Mouse (Mus musculus) retina, adult 2 months (tissue): ENCODE measurements around the gene Ripply3.

Experiments
- DNase-seq: peaks from one replicate; pipeline ENCODE4 v3.0.0-alpha.2; 2012; ENCODE audit warnings: low read depth, low spot score

Gene Ripply3

GRCm38 (mm10) chr16:94358091-94358490, 29.9 kb downstream of the Ripply3 start:
- no peak for DNase-seq

DNA sequence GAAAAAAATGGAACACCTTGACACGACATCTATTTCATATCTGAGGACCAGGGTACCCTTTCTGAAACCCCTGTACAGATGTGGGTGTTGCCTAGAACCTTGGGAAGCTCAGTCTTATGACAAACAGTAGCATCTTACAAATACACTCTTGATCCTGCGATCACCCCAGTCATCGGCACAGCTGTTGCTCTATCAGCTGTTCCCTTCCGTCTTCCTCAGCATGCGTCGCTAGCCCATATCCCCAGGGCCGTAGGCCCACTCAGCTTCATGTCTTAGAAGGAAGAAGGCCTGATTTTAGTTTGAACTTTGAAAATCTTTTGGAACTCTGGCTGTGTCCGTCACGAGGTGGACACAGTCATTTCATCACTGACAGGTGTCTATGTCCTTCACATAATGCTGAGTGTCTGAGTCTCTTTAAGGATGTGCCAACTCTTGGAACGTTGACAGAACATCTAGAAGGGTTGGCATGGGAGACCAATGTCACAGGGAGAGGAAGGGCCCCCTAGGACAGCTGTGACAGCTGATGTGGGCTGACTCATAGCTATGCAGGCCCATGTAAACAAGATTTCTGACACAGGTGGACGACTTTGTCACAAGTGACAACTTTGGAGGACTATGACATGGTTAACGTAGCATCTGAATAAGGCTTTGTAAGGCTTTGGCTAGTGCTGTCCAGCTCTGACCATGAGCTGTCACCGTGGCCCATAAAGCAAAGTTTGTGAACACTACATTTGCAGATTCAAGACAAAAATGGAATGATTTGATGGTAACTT, 32.5 kb downstream of the Ripply3 start:
- DNase-seq = no peak

- DNase-seq = no peak
These were observed 34.1 kb downstream of the Ripply3 start for GRCm38 (mm10) chr16:94362174-94362873.

- no peak for DNase-seq
These were observed 35.6 kb downstream of the Ripply3 start for GRCm38 (mm10) chr16:94363814-94364213.

GRCm38 (mm10) chr16:94365435-94365834, 37.2 kb downstream of the Ripply3 start:
- DNase-seq = no peak

DNA sequence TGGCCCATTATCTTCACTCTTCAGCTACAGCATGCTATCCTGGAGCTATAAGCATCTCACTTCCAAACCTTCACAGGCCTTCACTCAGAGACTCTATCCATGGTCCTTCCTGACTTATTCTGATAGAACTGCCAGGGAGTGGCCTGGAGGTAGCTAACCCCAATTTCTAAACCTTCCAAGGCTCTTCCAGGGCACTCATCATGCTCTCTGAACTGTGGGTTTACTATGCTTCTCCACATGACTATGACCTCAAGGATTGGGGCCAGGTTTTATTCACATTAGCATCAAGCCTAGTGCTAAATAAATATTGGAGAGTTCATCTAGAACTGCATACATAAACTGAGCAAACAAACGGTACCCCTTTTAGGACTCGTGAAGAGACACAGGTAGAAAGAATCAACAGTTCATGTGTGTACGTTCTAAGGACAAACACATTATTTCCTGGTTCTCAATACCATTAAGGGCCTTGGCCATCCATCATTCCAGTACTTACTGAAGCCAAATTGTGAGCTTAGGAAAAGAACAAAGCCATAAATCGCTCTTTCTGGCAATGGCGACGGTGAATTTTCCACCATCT, 41.5 kb downstream of the Ripply3 start:
- no peak for DNase-seq

GRCm38 (mm10) chr16:94370173-94370914, 42.1 kb downstream of the Ripply3 start, which contains the start of gene Ttc3:
TSS of gene Ttc3 (plus strand) at chr16:94370618.
- DNase-seq = peak; percentile 81

DNA sequence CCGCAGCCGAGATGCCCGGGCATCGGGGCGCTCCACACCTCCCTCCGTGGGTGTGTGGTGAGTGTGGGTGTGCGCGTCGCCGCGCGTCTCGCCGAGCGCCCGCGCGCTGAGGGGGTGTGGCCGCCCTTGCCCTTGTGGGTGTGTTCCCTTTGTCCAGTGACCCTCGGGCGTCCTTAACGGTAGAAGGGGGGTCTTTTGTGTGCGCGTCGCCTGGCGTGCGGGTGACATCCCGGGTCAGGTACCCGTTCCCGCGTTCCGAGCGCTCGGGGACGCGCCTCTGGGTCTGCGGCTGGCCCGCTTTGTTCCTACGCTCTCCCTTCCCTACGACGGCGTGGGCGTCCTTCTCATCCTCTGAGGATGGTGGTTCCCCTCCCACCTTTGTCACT, 42.7 kb downstream of the Ripply3 start:
- DNase-seq = no peak

DNA sequence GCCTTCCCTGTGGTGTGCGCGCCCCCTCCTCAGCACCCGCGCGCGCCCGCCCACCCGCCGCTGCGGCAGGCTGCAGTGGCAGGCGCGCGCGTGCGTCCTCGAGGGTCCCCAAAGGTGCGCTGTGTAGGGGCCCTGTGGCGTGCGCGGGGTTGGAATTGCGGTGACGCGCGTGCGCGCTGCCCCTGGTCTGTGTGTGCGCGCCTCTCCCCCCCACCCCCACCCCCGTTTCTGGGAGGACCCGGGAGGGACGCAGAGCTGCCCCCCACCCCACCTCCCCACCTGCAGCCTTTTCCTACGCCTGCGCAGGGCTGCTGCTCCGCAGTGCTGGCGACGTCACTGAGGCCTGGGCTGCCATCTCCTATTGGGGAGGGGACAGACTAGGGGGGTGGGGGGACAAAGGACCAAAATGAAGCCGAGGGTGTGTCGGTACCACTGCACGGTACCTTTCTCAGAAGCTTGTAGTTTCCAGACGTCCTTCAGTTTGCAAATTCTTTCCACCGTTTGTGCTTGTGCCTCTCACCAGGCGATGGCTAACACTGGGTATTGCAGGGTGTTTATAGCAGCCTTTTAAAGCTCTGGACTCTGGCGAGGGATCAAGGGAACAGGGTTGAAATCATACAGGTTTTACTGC, 43.2 kb downstream of the Ripply3 start, which contains the start of gene Pigp:
Gene Pigp, minus strand, starts transcription at position 542 of the 631 bp plus-strand sequence.
- DNase-seq = peak; percentile 33

- DNase-seq = no peak
These were observed 51.2 kb downstream of the Ripply3 start for GRCm38 (mm10) chr16:94379386-94379785.

GRCm38 (mm10) chr16:94383277-94383676, 55.1 kb downstream of the Ripply3 start:
- DNase-seq = no peak
